Mouse (Mus musculus) brown adipose tissue, adult 24 weeks (tissue): ENCODE data around the gene Fasn. TPM values are rescaled to one million over a fixed set of nuclear protein-coding genes. Genes with fewer than 3 reads are reported as not detected.

Experiments
- H3K27ac ChIP-seq: fragments of 200-500 bp; replicated peaks from 2 replicates; pipeline ENCODE4 v1.5.1; 2012; ENCODE audit warnings: low read depth, mild to moderate bottlenecking, low read length
- H3K4me1 ChIP-seq: fragments of 200-500 bp; 2 replicates; pipeline ENCODE4 v1.6.1; 2012; ENCODE audit warnings: low read length, mixed read lengths; ENCODE audit not compliant: control insufficient read depth, insufficient read depth, insufficient read length
- H3K4me3 ChIP-seq: fragments of 200-500 bp; 2 replicates; pipeline ENCODE4 v1.5.1; 2012; ENCODE audit warnings: low read depth, mild to moderate bottlenecking, low read length, moderate library complexity; ENCODE audit not compliant: insufficient read depth
- polyA plus RNA-seq: library from polyadenylated mRNA; stranded (reverse); fragments of >200 nt; gene quantifications from 2 replicates; pipeline ENCODE4 v1.2.4, GENCODE M21; 2012; ENCODE audit not compliant: missing spikeins, insufficient read depth, insufficient read length

The Fasn gene
- polyA plus RNA-seq, 1 experiment: 5,806 TPM

DNA sequence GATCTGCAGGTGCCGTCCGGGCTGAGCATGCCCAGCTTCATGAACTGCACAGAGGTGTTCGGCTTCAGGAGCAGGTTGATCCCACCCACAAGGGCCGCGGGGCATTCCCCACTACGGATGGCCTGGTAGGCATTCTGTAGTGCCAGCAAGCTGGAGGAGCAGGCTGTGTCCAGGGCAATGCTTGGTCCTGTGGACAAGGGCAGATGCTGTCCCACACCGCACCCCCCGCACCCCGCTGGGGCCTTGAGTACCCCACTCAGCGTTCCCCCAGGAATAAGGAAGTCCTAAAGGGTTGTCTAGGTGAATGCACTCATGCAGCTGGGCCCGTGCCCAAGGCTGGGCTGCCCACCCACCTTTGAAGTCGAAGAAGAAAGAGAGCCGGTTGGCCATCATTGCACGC is 3.8 kb downstream of the Fasn start:
- peak overlapping the region; percentile 12; the same call in 1 of the 2 replicates for H3K4me3 ChIP-seq

DNA sequence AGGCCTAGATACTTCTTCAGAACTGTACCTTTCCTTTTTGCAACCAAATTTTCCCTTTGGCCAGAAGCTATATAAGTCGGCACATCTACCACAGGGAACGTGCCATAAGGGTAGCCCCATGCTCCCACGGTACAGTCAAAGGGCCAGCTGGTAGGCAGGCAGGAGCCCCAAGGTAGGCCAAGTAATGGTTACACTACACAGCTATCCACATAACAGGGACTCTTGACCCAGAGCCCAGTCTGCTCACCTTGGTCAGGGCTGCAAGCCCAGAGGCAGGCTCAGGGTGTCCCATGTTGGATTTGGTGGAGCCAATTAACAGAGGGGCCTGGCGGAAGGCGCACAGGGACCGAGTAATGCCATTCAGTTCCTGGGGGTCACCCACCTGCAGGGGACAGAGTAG is 4.8 kb downstream of the Fasn start:
- H3K4me1 ChIP-seq: peaks cover 3% of the 10 kb centered on the region
- no peak overlapping the region for H3K27ac ChIP-seq
- H3K4me3 ChIP-seq: no peak overlapping the region

More for the DNA sequence above, 3.8 kb downstream of the Fasn start:
- Histone ChIP-seq H3K27ac (no peak overlapping the region), H3K4me1 (peaks cover 5% of the 10 kb centered on the region)

DNA sequence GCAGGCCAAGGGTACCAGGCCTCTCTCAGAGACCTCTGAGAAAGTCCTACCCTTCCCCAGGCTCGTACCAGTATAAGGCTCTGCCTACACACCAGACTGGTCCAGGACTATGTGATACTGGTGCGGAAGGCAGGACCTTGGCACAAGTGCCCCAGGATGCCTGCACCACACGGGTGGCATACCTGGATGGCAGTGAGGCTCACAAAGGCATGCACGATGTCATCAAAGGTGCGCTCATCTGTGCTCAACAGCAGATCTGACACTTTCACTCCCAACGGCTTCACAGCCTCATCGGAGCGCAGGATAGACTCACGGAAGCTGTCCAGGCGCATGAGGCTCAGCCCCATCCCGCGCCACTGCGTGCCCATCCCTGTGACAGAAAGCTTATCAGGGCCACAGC is 6.1 kb downstream of the Fasn start:
- H3K4me3 ChIP-seq: no peak overlapping the region
- H3K27ac ChIP-seq: no peak overlapping the region
- peaks cover 3% of the 10 kb centered on the region for H3K4me1 ChIP-seq

DNA sequence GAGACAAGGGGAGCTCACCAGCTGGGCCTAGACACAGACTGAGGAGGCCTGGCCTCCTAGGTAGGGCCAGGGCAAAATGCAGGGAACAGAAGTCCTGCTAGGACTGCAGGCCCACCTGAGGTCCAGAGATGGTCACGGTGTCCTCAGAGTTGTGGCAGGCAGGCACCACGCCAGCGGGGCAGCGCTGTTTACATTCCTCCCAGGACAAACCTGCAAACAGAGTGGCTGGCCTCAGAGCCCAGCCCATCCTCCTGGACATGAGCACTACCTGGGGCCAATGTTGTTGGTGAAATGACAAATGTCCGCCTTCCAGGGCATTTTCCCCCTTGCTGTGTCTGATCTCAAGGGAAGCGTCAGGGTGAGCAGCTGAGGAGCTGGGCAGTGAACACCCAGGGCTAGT is 7.0 kb downstream of the Fasn start:
- Histone ChIP-seq H3K4me1 (peaks cover 3% of the 10 kb centered on the region; the same call in 1 of the 2 replicates), H3K4me3 (no peak overlapping the region), H3K27ac (no peak overlapping the region)

DNA sequence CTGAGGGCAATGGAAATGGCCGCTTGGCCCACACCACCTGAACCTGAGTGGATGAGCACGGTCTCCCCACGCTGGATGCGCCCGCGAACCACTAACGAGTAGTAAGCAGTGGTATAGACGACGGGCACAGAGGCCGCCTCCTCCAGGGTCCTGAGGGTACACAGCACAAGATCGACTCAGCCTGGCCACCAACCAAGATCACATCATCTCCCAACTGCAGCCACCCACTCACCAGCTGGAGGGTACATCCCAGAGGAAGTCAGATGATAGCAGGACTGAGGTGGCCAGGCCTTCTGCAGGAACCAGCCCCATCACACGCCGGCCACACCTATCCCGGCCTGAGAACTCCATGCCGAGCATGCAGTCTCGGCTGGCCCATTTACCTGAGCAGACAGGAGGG is 12.3 kb downstream of the Fasn start:
- H3K4me1 ChIP-seq: no peaks in the 10 kb centered on the region

DNA sequence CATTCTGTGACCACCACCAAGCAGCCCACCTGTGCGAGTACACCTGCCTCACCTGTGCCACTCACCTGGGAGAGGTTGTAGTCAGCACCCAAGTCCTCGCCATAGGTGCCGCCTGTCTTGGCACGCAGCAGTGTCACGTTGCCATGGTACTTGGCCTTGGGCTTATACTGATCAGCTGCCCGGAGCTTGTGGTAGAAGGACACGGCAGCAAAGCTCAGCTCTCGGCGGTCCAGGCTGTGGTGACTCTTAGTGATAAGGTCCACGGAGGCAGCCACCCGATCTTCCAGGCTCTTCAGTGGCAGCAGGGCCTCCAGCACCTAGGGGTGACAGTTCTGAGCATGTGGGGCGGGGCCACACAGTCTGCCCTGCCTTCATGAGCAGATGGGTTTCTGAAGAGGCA is 16.3 kb downstream of the Fasn start:
- Histone ChIP-seq H3K4me1 (no peaks in the 10 kb centered on the region), H3K27ac (no peak overlapping the region)

More for the DNA sequence above, 12.3 kb downstream of the Fasn start:
- no peak overlapping the region for H3K4me3 ChIP-seq
- H3K27ac ChIP-seq: no peak overlapping the region

DNA sequence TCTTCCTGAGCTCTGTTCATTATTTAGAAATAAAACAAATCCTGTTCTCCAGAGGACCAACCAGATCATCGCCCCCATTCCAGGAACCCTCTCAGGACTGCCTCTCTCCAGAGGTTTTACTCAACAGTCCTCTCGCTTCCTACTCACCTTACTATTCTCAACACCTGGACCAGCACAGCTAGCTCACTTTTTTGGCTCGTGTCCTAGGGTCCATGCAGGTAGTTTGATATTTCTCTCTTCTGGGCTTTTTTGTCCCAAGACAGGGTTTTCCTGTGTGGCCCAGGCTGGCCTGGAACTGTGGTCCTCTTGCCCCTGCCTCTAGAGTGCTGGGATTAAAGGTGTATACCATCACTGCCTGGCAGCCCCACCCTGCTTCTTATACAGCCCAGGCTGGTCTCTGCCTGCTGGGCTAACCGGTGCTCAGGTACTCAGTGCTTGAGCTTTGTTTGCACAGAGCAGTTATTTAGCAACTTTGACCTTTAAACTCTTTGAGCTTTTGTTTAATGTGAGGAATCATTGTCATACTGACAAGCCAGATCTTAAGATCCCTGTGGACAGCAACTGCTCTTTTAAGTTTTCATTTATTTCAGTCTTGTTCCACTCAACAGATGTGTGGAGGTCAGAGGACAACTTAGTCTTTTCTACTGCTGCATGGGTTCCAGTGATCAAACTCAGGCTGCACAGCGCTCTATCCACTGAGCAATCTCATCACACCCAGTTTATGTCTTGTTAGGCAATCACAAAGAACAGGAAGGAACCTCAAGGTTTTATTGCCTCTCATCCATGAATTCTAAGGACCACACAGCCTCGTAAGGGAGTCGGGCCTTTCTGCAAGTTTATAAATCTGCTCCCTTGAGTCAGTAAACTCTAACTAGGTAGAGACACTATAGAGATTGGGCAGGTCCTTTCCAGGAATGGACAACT is 18.7 kb downstream of the Fasn start:
- Histone ChIP-seq H3K4me1 (no peaks in the 10 kb centered on the region), H3K4me3 (no peak overlapping the region), H3K27ac (no peak overlapping the region)

More for the DNA sequence above, 16.3 kb downstream of the Fasn start:
- H3K4me3 ChIP-seq: no peak overlapping the region

DNA sequence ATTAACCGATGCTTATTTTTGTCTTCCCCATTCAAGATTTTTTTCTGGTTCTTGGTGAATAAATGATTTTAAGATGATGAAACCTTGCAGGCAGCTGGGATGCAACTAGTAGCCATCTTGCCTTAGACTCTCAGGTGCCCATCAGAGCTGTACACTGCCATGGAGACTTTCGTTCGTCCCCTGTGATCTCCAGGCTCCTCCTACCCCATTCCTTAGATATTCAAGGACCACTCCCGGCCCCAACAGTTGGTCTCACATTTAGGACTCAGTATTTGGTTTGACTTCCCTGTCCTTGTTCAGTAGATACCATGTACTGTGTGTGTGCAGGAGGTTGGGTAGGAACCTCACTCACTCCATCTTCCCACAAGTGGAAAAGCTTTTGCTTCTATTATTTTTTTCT is 19.6 kb downstream of the Fasn start:
- H3K4me1 ChIP-seq: no peaks in the 10 kb centered on the region
- H3K27ac ChIP-seq: no peak overlapping the region
- H3K4me3 ChIP-seq: no peak overlapping the region

DNA sequence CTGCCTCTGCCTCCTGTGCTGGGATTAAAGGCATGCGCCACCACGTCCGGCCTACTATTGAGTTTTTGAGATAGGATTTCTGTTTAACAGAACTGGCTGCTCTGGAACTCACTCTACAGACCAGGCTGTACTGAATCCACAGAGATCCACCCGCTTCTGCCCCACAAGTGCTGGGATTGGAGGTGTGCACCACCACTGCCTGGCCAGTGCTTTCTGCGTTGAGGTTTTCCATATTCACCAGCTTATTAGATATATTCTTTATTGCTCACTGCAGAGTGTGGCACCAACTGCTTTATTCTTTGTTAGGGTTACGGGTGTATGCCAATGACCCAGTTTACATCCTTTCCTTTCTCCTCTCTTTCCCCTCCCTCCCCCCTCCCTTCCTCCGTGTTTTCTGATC is 20.1 kb downstream of the Fasn start:
- Histone ChIP-seq H3K27ac (no peak overlapping the region), H3K4me3 (no peak overlapping the region), H3K4me1 (no peaks in the 10 kb centered on the region)

DNA sequence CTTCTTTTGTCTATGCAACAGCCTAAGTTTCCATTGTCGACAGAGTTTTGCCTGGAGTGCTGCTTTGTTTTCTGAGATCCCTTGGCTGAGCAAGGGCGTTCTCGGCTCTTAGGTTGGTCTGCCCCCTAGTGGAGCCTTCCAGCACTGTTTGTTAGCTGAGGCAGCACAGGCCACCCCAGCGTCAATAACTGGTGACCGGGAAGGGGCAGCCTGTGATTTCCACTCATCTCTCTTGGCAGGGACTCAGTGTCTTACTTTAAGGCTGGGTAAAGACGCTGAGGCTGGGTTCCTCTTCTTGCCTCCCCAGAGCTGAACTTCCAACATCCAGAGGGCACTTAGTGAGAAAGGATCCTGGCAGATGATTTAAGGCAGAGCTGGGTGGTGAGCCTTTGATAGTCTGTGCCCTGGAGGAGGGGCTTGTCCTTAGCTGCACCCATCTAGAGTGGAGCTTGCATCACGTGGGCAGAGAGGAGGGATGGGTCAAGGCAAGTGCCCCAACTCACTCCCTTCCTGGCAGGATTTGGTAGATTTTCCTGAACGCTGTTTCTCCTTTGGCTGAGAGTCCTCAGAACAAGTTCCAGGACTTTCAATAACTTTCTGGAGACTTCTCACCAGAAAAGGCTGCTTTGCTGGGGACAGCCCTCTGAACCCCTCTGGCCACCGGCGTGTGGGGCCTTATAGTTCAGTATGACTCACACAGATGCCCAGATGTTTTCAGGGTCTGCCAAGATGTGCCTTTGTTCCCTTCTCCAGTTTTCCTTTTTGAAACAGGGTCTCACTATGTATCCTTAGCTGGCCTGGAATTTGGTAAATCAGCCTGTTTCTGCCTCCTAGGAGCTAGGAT is 24.1 kb downstream of the Fasn start:
- peak overlapping the region; percentile 75 for H3K27ac ChIP-seq
- peaks cover 5% of the 10 kb centered on the region for H3K4me1 ChIP-seq
- H3K4me3 ChIP-seq: peak overlapping the region; percentile 37; the same call in 1 of the 2 replicates

DNA sequence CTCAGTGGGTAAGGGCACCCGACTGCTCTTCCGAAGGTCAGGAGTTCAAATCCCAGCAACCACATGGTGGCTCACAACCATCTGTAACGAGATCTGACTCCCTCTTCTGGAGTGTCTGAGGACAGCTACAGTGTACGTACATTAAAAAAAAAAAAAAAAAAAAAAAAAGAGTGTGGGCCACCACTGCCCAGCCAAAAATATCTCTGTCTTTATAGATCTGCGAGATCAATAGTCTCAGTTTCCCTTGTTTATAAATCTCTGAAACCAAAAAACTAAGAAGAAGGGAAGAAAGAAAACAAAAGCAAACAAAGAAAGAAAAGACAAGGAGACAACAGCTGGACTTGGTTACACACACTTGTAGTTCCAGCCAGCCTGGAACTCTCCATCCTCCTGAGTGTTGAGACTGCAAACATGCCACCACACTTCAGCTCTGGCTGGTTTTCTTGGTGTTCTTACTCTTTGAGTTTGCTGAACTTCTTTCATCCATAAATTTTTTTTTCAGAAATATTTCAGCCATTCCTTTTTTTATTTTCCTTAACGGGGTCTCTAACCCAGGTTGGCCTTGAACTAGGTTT is 24.9 kb downstream of the Fasn start:
- no peak overlapping the region for H3K27ac ChIP-seq
- no peak overlapping the region for H3K4me3 ChIP-seq
- peaks cover 13% of the 10 kb centered on the region for H3K4me1 ChIP-seq

DNA sequence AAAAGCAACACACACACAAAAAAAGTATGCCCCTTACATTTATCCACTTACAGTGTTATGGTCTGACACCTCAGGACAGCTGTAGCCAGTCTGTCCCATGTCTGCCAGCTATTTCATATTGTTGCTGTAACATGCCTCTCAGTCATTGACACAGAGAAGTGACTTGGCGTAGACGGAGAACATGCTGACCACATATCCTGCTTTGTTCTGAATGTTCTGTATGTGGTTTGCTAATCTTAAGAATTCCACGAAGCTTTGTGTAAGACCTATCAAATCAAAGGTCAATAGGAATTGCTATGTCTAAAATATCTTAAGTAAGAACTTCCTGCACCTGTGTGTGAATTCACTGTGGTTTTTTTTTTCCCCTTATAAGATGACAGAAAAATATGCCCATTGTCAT is 26.1 kb downstream of the Fasn start:
- peaks cover 13% of the 10 kb centered on the region for H3K4me1 ChIP-seq
- no peak overlapping the region for H3K27ac ChIP-seq

DNA sequence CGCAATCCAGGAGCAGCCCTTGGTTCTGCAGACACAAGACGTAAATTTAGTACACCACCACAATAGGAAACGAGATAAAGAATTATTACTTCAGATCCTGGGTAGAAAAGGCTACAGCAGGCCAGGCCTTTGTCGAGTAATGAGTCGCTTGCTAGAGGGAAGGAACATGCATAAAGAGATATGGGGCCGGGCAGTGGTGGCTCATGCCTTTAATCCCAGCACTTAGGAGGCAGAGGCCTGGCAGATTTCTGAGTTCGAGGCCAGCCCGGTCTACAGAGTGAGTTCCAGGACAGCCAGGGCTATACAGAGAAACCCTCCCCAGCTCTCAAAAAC is 27.8 kb downstream of the Fasn start:
- H3K4me3 ChIP-seq: peak overlapping the region; percentile 40
- H3K27ac ChIP-seq: peak overlapping the region; percentile 62
- H3K4me1 ChIP-seq: peaks cover 13% of the 10 kb centered on the region

More for the DNA sequence above, 26.1 kb downstream of the Fasn start:
- no peak overlapping the region for H3K4me3 ChIP-seq

DNA sequence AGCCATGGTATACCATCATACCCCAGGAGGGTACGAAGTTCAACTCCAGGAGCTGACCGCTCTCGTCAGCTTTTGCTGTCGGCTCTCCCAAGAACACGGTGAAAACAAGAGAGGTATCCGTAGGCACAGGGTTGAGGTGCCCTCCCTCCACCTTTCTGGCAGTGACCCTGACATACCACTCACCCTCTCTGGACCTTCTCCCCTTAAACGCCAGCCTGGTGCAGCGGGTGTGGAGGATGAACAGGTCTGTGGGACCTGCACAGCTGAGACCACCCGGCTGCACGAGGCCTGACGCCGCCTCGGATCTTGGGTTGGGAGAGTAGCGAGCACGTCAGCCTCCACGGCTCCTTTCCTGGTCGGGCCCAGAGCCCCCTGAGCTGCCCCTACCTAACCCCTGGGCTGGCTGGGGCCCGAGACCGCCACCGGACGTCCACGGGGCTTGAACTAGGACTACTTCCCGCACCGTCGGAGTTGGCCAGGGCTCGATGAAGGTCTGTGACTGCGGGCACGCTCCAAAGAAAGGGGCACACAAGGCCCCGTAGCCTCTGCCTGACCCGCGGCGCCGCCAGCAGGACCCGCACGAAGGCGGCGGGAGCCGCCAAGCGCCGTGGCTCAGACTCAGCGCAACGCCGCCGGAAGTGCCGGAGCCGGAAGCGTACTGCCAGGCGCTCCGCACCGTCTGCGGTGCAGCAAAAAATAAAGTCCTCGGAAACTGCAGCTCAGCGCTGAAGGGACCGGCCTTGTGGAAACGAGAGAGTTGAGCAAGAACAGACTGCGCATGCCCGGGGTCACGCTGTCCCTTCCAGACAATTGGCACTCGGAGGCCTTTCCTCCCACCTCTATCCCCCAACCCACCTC is 28.4 kb downstream of the Fasn start, which contains the start of gene Dus1l:
Gene Dus1l, minus strand, starts transcription at position 648 of the 858 bp plus-strand sequence.
- peak within 1 kb of the TSS; percentile 82 for H3K4me3 ChIP-seq
- H3K27ac ChIP-seq: peak within 1 kb of the TSS; percentile 62
- H3K4me1 ChIP-seq: peaks cover 13% of the 10 kb centered on the region
